Mouse (Mus musculus) R1 (cell line): ENCODE data around the gene Vps8.

Experiments used
- DNase-seq: peaks from one replicate; pipeline ENCODE4 v3.0.0-alpha.2; 2018; ENCODE audit warnings: low read depth, low spot score

Gene Vps8

DNA sequence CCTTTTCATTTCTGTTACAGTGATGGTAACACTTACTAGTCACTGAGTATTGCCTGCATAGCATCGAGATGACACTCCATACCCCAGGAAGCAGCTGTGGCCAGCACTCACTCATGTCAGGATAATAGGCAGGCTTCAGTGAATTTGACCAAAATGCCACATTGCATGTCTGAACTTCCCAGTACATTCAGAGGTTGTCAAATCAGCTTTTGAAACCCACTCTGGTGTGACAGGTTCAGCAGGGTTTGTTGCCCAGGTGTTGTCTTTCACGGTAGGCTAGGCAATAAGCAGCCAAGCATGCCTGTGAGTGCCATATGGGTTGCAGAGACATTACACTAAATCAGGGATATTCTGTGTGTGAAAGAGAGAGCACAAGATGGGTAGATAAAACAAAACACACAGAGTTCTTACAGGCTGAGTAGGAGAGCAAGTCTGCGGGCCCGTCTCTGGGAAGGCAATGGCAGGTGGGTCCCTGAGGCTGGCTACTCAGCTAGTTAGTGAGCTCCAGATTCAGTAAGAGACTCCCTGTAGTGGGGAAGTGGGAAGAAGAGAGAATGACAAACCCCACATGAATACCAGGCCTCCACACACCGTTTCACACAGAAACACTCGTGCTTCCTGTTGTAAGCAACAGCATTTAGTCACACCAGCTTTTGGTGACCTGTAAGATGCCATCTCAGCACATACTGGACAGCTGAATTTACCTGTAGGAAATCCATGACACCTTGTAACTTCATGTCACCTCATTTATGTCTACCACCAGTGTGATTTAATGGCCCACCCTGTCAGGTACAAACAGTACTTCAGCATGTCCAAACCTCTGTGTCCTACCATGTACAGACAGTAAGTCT is 203.1 kb downstream of the Vps8 start:
- DNase-seq = no peak

DNA sequence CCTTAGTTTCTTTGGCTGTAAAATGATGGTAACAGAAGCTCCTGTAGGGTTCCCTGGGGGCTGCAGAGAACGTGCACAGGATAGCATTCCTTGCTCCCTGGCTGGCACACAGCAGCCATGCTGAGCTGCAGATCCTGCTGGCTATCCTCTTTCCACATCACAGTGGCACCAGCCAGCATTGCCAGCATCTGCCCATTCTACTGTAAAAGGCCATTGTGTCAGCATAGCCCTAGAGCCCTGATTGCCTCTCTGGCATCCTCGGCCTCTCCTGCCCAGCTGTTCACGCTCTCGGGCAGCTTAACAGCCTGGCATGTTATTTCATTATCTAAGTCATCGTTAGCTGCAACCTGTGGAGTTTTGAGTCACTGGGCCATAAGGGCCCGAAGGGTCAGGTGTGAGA is 204.3 kb downstream of the Vps8 start:
- DNase-seq = no peak

DNA sequence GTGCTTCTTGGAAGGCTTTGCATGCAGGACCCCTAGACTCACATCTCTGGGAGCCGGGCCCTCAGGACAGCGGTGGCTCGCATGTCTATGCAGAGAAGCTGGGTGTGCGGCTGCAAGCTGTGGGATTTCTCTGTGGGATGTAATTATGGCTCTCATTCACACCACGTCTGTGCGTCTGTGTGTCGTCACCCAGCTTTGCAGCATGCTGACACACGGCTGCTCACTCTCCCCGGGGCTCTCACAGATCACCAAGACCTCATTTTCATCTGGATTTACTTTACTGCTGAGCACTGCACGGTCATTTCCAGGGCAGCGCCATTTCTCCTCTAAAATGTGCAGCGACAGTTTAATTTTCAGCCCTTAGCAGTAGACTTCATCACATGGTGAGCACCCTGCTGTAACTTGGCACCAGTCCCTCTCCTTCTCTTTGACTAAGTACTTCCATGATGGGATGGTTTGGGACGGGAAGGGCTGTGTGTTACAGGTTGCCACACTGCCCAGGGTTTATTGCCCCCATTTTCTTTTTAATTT is 205.2 kb downstream of the Vps8 start:
- DNase-seq = no peak

DNA sequence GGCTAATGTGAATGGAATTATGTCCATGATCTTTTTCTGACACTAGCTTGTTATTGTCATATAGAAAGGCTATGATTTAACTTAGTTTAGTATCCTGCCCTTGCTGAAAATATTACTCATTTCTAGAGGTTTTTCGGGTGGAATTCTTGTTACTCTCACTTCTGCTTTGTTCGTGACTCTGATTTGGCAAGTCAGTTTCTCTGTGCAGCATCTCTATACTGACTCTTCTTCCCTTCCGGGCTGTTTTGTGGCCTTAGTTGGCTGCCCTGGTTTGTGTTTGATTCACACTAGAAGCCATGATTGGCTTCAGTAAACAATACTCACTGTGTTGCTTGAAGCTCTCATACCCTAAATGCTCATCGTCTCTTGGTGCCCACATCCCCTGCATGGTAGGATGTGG is 207.7 kb downstream of the Vps8 start:
- DNase-seq = no peak

DNA sequence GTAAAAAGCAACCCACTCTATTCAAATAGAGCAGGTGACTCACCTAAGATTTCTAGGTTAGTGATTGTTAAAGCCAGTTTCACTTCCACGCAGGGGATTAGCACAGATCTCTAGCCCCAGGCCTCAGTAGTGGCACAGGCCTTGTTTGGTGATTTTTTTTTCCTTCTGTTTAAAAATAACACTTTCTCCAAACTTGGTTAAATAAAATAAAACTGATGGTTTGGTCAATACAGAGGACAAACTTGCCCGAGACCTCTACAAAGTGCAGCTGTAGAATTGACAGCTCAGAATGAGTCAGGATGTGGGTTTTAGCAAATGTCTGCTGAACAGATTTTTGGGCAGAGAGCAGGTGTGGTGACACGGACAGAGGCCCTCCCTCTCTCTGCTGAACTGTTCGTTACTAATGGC is 208.9 kb downstream of the Vps8 start:
- no peak for DNase-seq

DNA sequence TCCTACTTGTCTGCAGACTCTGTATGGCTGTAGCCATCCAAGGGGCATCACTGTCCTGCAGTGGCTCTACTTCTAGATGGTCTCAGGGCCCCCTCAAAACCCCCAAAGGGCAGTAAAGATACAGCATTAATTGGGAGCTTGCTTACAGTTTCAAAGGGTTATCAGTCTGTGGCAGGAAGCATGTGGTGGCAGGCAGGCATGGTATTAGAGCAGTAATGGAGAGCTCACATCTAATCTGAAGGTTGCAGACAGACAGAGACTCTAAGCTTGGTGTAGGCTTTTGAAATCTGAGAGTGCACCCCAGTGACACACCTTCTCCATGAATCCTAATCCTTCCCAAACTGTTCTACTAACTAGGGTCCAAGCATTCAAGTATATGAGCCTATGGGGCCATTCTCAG is 211.5 kb downstream of the Vps8 start:
- no peak for DNase-seq

DNA sequence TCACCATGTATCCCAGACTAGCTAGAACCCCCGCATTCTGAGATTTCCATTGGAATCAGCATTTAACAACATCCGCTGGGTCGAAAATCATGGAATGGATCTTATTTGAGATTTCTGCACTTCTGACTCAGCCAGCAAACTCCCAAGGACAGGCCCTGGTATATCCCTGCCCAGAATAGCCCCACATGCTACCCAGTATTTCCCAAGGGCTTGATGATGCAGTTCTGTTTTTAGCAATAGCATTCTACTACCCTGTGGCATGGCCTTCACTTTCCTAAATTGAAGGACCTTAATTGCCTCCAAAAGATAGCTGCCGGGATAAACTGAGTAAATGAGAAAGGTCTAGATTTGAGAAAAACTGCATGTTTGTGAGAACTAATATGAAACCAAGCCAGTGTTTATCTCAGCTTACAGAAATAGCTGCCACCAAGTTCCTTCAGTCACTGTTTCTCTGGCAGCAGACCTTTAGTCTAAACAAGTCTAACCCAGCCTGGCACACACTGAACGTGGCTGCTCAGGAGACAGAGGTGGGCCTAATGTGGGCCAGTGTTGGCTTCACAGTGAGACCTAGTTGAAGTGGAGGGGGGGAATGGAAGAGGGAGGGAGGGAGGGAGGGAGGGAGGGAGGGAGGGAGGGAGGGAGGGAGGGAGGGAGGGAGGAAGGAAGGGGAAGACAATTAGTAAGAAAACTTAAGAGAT is 213.4 kb downstream of the Vps8 start:
- DNase-seq = no peak

DNA sequence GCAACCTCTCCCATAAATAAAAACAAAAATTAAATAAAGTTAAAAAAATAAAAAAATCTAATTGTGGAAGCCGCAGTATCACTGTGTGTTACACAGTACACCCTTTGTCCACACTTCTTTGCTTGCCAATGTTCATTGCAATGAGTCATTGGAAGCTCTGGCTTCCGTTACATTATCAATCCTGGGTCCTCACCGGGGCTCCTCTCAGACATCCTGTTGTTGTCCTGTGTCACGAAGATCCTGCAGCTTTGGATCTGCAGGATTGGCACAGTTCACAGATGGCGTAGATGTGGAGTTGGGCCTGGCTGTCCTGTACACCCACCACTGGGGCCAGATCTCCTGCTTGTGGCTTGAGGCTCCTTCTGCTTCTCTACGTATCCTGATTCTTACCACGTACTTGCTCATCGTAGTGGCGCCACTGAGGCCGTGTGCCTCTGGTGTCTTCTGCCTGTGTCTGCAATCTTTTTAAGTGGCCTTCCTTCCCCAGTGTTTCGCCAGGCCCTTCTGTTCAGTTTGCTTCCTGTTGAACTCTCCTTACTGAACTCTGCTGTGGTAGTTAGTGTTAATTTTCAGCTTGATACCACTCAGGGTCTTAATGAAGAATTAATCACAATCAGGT is 214.4 kb downstream of the Vps8 start:
- DNase-seq = no peak

DNA sequence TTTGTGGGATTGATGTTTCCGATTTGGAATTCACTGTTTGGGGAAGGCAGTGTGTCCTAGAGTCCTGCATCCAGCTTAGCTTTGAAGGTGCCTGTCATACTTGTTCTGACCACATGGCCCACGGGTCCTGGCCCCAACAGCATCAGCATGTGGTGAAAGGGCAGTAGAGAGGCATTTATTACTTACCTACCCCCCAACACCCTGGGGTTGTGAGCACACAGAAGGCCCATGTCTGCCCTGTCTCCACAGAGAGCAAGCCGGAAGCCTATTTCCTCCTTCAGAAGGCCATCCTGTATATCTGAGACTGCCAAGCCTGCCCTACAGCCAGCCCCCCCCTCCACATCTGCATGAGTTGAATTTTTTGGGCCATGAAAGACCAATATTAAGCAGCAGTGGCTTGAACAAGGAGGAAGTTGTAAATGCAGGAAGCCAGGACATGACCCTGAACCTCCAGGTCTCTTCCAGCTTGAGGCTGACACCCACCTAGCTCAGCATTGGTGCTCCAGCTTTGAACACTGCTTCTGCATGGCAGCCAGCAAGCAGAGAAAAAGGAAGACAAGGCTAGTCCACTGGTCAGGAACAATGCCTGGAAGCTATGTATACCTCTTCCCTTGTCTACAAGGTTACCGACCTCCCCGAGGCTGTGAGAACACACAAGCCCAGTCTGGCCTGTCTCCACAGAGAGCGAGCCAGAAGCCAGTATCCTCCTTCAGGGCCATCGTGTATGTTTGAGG is 218.0 kb downstream of the Vps8 start:
- no peak for DNase-seq

DNA sequence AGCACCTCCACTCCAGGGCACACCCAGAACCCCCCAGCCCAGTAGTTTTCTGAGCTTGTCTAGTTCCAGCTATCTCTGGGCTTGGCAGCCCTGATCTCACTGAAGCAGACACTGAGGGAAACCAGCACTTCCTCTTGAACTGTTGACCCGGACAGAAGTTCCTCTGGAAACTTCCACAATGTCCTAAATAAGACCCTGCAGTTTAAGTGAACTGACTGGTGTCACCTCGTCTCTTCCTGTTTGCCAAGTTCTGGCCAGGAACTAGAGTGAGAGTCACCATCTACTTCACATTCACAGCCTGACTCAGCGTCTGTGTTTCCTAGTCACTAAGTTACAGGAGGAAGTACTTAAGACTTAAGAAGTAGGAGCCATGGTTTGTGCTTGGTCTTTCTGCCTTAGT is 219.0 kb downstream of the Vps8 start:
- DNase-seq = no peak

DNA sequence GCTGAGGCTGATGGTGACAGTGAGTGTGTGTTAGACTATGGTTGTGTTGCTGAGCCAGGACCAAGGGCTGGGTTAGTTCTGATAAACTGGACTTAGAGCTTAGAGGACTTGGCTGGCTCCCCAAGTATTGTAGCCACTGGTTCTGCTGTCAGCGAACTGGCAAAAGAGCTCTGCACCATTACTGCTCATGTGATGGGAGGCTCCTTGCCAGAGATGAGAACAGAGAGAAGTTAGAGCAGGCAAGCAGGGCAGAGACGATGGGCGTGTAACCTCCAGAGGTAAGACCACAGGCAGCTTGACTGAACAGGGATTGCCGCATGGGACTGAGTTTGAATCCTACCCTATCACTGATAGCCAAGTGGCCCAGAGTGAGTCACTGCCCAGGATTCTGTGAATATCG is 220.0 kb downstream of the Vps8 start:
- no peak for DNase-seq

DNA sequence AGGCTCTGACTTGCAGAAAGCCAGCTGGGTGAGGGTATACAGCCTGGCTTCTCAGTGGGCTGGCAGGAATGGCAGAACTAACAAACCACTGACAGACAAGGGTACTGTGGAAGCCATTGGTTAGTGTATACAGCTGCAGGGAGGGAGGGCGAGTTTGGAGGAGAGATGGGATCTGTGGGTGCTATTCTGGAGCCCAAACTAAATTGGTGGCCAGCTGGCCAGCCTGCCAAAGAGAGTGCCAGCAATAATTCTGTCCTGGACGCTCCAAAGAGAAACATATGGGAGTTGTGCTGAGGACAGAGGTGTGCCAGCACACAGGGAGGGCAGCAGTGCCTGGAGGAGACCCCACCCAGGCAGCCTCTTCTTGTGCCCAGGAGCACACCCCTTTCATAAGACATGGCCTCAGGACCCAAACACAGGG is 220.7 kb downstream of the Vps8 start:
- no peak for DNase-seq

DNA sequence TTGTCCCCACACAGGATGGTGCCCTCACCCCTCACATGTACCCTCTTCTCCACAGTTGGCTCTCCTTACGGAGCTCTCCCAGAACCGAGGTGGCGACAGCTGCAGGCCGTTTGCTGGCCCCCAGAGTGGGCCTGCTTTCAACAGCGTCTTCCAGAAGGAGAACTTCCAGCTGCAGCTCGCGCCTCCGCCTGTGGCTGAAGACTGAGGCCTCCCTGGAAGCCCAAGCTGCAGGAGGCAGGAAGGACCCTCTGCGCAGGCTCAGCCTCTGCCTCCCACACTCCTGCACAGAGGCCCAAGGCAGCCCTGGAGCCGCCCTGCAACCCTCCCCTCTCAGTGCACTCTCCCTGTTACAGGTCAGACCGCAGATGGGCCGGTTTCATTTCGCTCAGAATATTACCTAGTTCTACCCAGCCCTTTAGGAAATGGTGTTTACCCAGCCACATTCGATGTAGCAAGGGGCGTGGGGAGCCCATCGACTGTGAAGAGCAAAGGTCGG is 221.2 kb downstream of the Vps8 start:
- peak; percentile 52 for DNase-seq

DNA sequence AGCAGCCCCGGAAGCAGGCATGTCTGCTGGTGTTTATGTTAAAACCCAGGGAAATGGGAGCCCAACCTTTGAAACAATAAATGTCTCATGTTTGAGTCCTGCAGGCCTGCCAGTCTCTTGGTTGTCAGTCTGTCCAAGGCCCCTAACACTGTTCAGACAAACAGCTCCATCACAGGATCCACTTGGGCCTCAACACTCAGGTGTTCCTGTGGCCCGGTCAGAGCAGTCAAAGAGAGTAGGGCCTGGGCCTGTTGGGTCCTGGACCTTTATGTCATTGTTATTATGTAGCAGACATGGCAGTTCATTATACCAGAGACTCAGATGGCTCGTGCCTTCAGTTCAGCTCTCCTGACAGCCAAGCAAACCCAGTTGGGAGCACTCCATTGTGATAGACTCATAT is 221.7 kb downstream of the Vps8 start:
- DNase-seq = no peak

DNA sequence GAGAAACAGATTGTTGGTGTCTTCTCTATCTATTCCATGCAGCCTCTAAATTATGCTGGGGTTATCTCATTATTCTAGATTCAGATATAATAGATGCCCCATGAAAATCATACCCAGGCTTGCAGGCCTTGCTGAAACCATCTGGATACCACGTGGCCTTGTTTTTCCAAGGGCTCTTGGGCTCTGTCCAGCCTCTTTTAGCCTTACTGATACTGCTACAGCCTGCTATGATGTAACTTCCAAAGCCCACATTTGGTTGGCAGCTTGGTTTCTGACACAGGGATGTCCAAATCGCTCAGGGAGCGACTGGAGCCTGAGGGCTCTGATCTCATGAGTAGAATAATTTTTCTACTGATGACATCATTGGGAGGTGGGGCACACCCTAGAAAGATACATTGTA is 223.0 kb downstream of the Vps8 start:
- no peak for DNase-seq

DNA sequence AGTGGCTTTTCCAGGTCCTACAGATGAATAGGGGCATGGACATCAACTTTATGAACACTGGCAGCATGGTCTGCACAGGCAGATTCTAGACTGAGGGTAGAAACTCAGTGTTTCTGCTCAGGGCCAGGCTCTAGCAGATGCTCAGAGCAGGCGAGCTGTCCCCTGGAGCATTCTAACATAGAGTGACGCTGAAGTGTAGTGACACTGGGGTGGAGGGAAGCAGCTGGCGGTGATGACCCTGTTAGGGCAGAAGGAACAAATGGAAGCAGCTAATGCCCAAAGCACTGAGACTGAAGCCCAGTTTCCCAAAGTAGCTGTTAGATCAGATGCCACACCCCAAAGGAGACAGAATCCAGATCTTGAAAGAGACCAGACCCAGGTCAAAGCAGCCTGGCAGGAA is 223.6 kb downstream of the Vps8 start:
- DNase-seq = no peak

DNA sequence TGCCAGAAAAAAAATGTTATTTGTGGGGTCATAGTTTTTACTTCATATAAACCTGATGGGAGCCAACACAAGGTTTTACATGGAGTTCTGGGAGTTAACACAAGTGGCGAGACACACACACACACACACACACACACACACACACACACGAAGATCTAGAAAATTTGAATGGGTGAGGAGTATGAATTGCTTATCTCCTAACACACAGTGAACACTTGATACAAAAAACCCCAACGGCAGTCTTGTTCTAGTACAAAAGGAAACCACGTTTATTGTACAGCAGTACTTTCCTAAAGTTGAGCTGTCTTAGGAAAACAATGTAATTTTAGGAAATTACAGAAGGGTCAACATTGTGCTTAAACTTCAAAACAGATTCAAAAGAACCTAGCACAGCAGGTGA is 225.9 kb downstream of the Vps8 start:
- no peak for DNase-seq

DNA sequence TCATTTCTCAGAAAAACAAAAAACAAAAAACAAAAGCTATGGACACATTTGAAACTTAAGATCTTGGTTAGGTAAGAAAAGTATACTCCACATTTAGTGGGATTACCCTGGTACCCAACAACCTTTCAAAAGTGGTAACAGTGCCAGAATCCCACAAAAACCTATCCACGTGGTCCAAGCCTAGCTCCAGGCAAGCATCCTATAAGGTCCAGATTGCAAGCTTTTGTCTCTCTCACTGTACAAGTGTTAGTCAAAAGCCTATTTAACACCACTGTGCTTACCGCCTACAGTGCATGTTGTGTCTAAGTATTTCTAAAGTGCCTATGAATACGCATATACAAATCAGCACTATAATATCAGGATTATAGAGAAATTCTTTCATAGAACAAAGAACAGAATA is 227.4 kb downstream of the Vps8 start:
- no peak for DNase-seq

DNA sequence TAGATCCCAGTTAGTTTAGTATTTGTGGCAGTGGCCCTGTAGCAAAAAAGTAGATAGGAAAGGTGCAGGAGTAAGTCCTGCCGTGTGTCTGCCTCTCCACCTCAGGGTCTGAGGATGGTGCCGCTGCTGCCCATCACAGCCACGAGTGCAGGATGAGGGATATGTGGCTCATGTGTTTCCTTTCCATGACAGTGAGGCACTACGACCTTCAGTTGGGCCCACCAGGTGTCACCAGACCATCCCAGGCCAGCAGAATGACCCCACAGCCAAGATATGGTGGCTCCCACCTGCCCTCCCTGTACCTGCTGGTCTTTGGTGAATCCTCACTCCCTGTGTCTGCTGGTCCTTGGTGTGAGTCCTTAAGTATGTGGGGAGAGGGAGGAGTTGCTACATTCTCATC is 228.2 kb downstream of the Vps8 start:
- DNase-seq = no peak

DNA sequence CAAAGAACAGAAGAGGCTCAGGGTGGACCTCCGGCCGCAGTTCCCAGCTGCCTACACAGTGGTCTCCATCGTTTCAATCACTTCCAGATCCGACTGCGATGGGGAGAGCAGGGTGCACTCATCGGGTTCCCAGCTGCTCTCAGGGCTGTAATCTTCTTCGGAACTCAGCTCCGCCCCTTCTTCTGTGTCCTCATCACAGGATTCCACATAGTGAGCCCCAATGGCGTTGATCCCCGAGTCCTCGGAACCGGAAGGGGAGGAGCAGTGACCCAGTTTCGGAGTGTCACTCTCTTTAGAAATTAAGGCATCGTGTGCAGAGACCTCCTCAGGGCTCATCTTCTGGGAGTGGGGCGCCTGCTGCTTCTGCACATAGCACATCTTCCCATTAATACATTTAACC is 230.2 kb downstream of the Vps8 start:
- peak; percentile 85 for DNase-seq

DNA sequence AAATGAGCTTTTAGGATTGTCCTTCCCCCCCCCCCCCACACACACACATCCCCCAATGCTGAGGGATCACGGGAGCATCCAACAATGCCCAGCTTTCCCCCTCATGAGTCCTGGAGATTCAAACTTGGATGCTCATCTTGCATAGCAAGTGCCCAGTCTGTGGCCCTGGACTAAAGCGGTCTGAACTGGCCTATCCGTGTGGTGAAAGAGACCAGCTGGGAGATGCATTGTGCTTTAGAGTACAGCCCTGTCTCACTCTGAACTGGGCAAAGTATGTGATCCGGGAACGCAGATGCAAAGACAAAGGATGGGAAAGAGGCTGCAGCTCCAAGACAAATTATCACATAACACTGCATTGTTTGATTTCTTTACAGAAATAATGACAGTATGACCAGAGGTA is 231.5 kb downstream of the Vps8 start:
- no peak for DNase-seq

DNA sequence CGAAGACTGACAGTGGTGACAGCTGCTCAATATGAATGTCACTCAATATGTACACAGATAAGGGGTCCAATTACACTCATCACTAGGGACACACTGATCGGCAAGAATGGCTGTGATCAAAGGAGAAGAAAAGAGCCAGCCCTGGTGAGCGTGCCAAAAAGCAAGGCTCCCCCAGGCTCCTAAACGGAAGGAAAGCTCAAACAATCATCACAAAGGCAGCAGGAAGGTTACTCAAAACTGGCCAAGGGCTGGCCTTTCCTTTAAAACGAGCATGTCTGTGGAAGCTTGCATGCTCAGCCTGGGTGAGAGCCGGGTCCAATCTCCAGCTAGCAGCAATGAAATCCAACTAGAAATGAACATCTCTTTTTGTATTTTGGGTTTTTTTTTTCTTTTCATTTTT is 232.4 kb downstream of the Vps8 start:
- DNase-seq = no peak
